Mouse (Mus musculus) neural tube, embryonic 13.5 days (tissue): Measurements from ENCODE around the gene Kdm1b. TPM values are rescaled to one million over a fixed set of nuclear protein-coding genes. Genes with fewer than 3 reads are reported as not detected.
A peak's percentile ranks its signal among the peaks of the same experiment; 100 is the strongest.

ENCODE experiments used
- ATAC-seq: fragments of 200-750 bp; cut with Nextera tagmentation; 2 replicates; pipeline ENCODE4 v1.8.0; 2017; ENCODE audit warnings: low read depth, mild to moderate bottlenecking, moderate TSS enrichment, moderate library complexity
- H3K27ac ChIP-seq: fragments of 300-500 bp; sonication (generic); replicated peaks from 2 replicates; pipeline ENCODE4 v1.5.1; 2015; ENCODE audit warnings: moderate library complexity, mild to moderate bottlenecking, inconsistent platforms
- H3K27me3 ChIP-seq: fragments of 300-500 bp; sonication (generic); 2 replicates; pipeline ENCODE4 v1.6.1; 2015; ENCODE audit warnings: mild to moderate bottlenecking, inconsistent platforms
- H3K36me3 ChIP-seq: fragments of 300-500 bp; sonication (generic); 2 replicates; pipeline ENCODE4 v1.6.1; 2015; ENCODE audit warnings: mild to moderate bottlenecking, inconsistent platforms
- H3K4me1 ChIP-seq: fragments of 300-500 bp; sonication (generic); replicated peaks from 2 replicates; pipeline ENCODE4 v1.6.1; 2015; ENCODE audit warnings: inconsistent platforms
- H3K4me2 ChIP-seq: fragments of 300-500 bp; sonication (generic); 2 replicates; pipeline ENCODE4 v1.6.1; 2015; ENCODE audit warnings: inconsistent platforms, mild to moderate bottlenecking, moderate library complexity
- H3K4me3 ChIP-seq: fragments of 300-500 bp; sonication (generic); 2 replicates; pipeline ENCODE4 v1.5.1; 2015; ENCODE audit warnings: mild to moderate bottlenecking, inconsistent platforms
- H3K9ac ChIP-seq: fragments of 300-500 bp; sonication (generic); 2 replicates; pipeline ENCODE4 v1.6.1; 2015; ENCODE audit warnings: moderate library complexity, mild to moderate bottlenecking, inconsistent platforms
- H3K9me3 ChIP-seq: fragments of 300-500 bp; sonication (generic); 2 replicates; pipeline ENCODE4 v1.6.1; 2016; ENCODE audit warnings: inconsistent platforms
- WGBS: fragments of 180-500 bp; shearing (Covaris S2); methylation state at CpG from one replicate; pipeline ENCODE4 v1.1.7; 2015; 5-methylcytosine and 5-hydroxymethylcytosine counted together
- polyA plus RNA-seq: library from polyadenylated mRNA; unstranded; fragments of >200 nt; fragmentation: Nextera tagmentation; extraction: Ambion mirVana; gene quantifications from 2 replicates; pipeline ENCODE4 v1.2.1, GENCODE M21; 2015

Kdm1b gene
- polyA plus RNA-seq, 1 experiment from 2014 or later, result 15.3 TPM

- ATAC-seq, result no peak
- no peaks in the 10 kb centered on the region for H3K9me3 ChIP-seq
- no peak overlapping the region for H3K4me2 ChIP-seq
- no peaks in the 10 kb centered on the region for H3K27me3 ChIP-seq
- 90% methylated on average over 4 of the region's 4 CpGs for WGBS
- H3K36me3 ChIP-seq, result peaks cover 22% of the 10 kb centered on the region
- H3K9ac ChIP-seq, result no peak overlapping the region
- H3K4me1 ChIP-seq, result no peaks in the 10 kb centered on the region
- no peak overlapping the region for H3K4me3 ChIP-seq
- H3K27ac ChIP-seq, result no peak overlapping the region
Measured at GRCm38 (mm10) chr13:47033602-47034001, 9.7 kb upstream of the Kdm1b start.

- Histone ChIP-seq H3K27ac (no peak overlapping the region), H3K4me3 (no peak overlapping the region), H3K4me1 (peaks cover 10% of the 10 kb centered on the region; the same call in 1 of the 2 replicates), H3K9me3 (no peaks in the 10 kb centered on the region), H3K36me3 (peaks cover 6% of the 10 kb centered on the region; the same call in 1 of the 2 replicates), H3K27me3 (no peaks in the 10 kb centered on the region), H3K4me2 (no peak overlapping the region), H3K9ac (no peak overlapping the region)
- no peak for ATAC-seq
- WGBS, result 81% methylated on average over 6 of the region's 6 CpGs
Measured at GRCm38 (mm10) chr13:47037946-47038345, 5.4 kb upstream of the Kdm1b start.

- WGBS, result 88% methylated on average over 5 of the region's 5 CpGs
- H3K4me3 ChIP-seq, result no peak overlapping the region
- H3K36me3 ChIP-seq, result peaks cover 5% of the 10 kb centered on the region; the same call in 1 of the 2 replicates
- no peaks in the 10 kb centered on the region for H3K9me3 ChIP-seq
- no peaks in the 10 kb centered on the region for H3K27me3 ChIP-seq
- ATAC-seq, result no peak
- no peak overlapping the region for H3K9ac ChIP-seq
- H3K4me2 ChIP-seq, result no peak overlapping the region
- no peak overlapping the region for H3K27ac ChIP-seq
- H3K4me1 ChIP-seq, result peaks cover 21% of the 10 kb centered on the region
Measured at GRCm38 (mm10) chr13:47040061-47040460, 3.2 kb upstream of the Kdm1b start.

GRCm38 (mm10) chr13:47042024-47042633 is 1.2 kb upstream of the Kdm1b start:
- no peaks in the 10 kb centered on the region for H3K27me3 ChIP-seq
- peaks cover 5% of the 10 kb centered on the region; the same call in 1 of the 2 replicates for H3K36me3 ChIP-seq
- peaks cover 27% of the 10 kb centered on the region for H3K4me1 ChIP-seq
- H3K27ac ChIP-seq, result peak overlapping the region; percentile 46; the same call in 1 of the 2 replicates
- H3K4me2 ChIP-seq, result peak overlapping the region; percentile 99
- H3K4me3 ChIP-seq, result peak overlapping the region; percentile 64
- H3K9me3 ChIP-seq, result no peaks in the 10 kb centered on the region
- peak overlapping the region; percentile 39; the same call in 1 of the 2 replicates for H3K9ac ChIP-seq
- no peak for ATAC-seq
- 57% methylated on average over 8 of the region's 8 CpGs for WGBS

GRCm38 (mm10) chr13:47043833-47044616 is 726 bp downstream of the Kdm1b start:
- H3K4me2 ChIP-seq, result peak overlapping the region; percentile 99
- H3K36me3 ChIP-seq, result peaks cover 9% of the 10 kb centered on the region
- ATAC-seq, result peak; percentile 51
- peak overlapping the region; percentile 84 for H3K9ac ChIP-seq
- no peaks in the 10 kb centered on the region for H3K27me3 ChIP-seq
- H3K9me3 ChIP-seq, result no peaks in the 10 kb centered on the region
- H3K27ac ChIP-seq, result peak overlapping the region; percentile 75
- WGBS, result under 1% methylated on average over 45 of the region's 45 CpGs
- peak overlapping the region; percentile 64 for H3K4me3 ChIP-seq
- peaks cover 27% of the 10 kb centered on the region for H3K4me1 ChIP-seq

- H3K27ac ChIP-seq, result peak within 1 kb of the TSS; percentile 75
- peaks cover 27% of the 10 kb centered on the region for H3K4me1 ChIP-seq
- peak within 1 kb of the TSS; percentile 84 for H3K9ac ChIP-seq
- H3K4me3 ChIP-seq, result peak within 1 kb of the TSS; percentile 64
- no peaks in the 10 kb centered on the region for H3K9me3 ChIP-seq
- no peaks in the 10 kb centered on the region for H3K27me3 ChIP-seq
- peak within 1 kb of the TSS; percentile 99 for H3K4me2 ChIP-seq
- peaks cover 15% of the 10 kb centered on the region for H3K36me3 ChIP-seq
- 15% methylated on average over 10 of the region's 10 CpGs for WGBS
- ATAC-seq, result no peak
Measured at GRCm38 (mm10) chr13:47044617-47044947, 1.3 kb downstream of the Kdm1b start, which contains the start of gene Tpmt. TSS of gene Tpmt (minus strand) at chr13:47044737.

- Histone ChIP-seq H3K36me3 (peaks cover 45% of the 10 kb centered on the region), H3K9ac (no peak overlapping the region), H3K27me3 (no peaks in the 10 kb centered on the region), H3K4me3 (no peak overlapping the region), H3K4me2 (no peak overlapping the region), H3K4me1 (peaks cover 17% of the 10 kb centered on the region), H3K27ac (no peak overlapping the region), H3K9me3 (no peaks in the 10 kb centered on the region)
- ATAC-seq, result no peak
- WGBS, result 96% methylated on average over 4 of the region's 4 CpGs
Measured at GRCm38 (mm10) chr13:47047996-47048395, 4.7 kb downstream of the Kdm1b start.

GRCm38 (mm10) chr13:47050009-47050408 is 6.7 kb downstream of the Kdm1b start:
- no peak overlapping the region for H3K4me2 ChIP-seq
- H3K27me3 ChIP-seq, result no peaks in the 10 kb centered on the region
- H3K36me3 ChIP-seq, result peaks cover 57% of the 10 kb centered on the region
- 92% methylated on average over 4 of the region's 4 CpGs for WGBS
- H3K9ac ChIP-seq, result no peak overlapping the region
- H3K27ac ChIP-seq, result no peak overlapping the region
- peaks cover 6% of the 10 kb centered on the region; the same call in 1 of the 2 replicates for H3K4me1 ChIP-seq
- no peak for ATAC-seq
- H3K4me3 ChIP-seq, result no peak overlapping the region
- H3K9me3 ChIP-seq, result no peaks in the 10 kb centered on the region

- Histone ChIP-seq H3K36me3 (peaks cover 76% of the 10 kb centered on the region), H3K27me3 (no peaks in the 10 kb centered on the region), H3K4me1 (no peaks in the 10 kb centered on the region), H3K4me2 (no peak overlapping the region), H3K27ac (no peak overlapping the region), H3K4me3 (no peak overlapping the region), H3K9ac (no peak overlapping the region), H3K9me3 (no peaks in the 10 kb centered on the region)
- WGBS, result 37% methylated on average over 10 of the region's 10 CpGs
- no peak for ATAC-seq
Measured at GRCm38 (mm10) chr13:47053971-47054370, 10.7 kb downstream of the Kdm1b start.

GRCm38 (mm10) chr13:47056126-47056525 is 12.8 kb downstream of the Kdm1b start:
- no peaks in the 10 kb centered on the region for H3K9me3 ChIP-seq
- H3K4me2 ChIP-seq, result no peak overlapping the region
- H3K27me3 ChIP-seq, result no peaks in the 10 kb centered on the region
- WGBS, result 92% methylated on average over 11 of the region's 11 CpGs
- no peak overlapping the region for H3K9ac ChIP-seq
- H3K4me3 ChIP-seq, result no peak overlapping the region
- ATAC-seq, result no peak
- peaks cover 76% of the 10 kb centered on the region for H3K36me3 ChIP-seq
- H3K4me1 ChIP-seq, result no peaks in the 10 kb centered on the region
- H3K27ac ChIP-seq, result no peak overlapping the region

- no peaks in the 10 kb centered on the region for H3K4me1 ChIP-seq
- WGBS, result 89% methylated on average over 5 of the region's 5 CpGs
- ATAC-seq, result no peak
- H3K9me3 ChIP-seq, result no peaks in the 10 kb centered on the region
- no peak overlapping the region for H3K4me2 ChIP-seq
- H3K27ac ChIP-seq, result no peak overlapping the region
- H3K27me3 ChIP-seq, result no peaks in the 10 kb centered on the region
- no peak overlapping the region for H3K4me3 ChIP-seq
- H3K36me3 ChIP-seq, result peaks cover 75% of the 10 kb centered on the region
- H3K9ac ChIP-seq, result no peak overlapping the region
Measured at GRCm38 (mm10) chr13:47056781-47057180, 13.5 kb downstream of the Kdm1b start.

- Histone ChIP-seq H3K4me1 (no peaks in the 10 kb centered on the region), H3K9ac (no peak overlapping the region), H3K27me3 (no peaks in the 10 kb centered on the region), H3K9me3 (no peaks in the 10 kb centered on the region), H3K27ac (no peak overlapping the region), H3K4me2 (no peak overlapping the region), H3K36me3 (peaks cover 82% of the 10 kb centered on the region), H3K4me3 (no peak overlapping the region)
- WGBS, result 95% methylated on average over 17 of the region's 17 CpGs
- no peak for ATAC-seq
Measured at GRCm38 (mm10) chr13:47062756-47063155, 19.5 kb downstream of the Kdm1b start.
